Mouse (Mus musculus): ENCODE results near the gene Efcab7.

Gene Efcab7

DNA sequence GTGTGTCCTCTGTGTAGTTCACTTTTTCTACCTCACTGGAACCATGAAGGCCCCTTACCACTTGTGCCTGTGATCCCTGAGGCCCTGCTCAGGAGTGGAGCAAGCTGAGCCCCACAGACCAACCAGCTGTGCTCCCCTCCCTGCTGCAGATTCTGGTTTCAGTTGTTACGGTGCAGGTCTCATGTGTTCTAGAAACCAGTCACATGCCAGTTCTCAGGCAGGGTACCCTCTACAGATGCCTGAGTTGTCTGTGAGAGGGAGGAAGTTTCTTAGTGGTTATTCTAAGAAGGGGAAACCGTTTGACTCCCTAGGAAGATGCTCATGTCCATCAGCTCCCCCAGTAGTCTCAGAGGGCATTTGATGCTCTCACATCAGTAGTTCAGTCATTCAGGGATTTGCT is 115.6 kb downstream of the Efcab7 start:
- DNase-seq (ENCODE audit: low read depth, low spot score) = no peak

GRCm38 (mm10) chr4:99945011-99945410 is 116.0 kb downstream of the Efcab7 start:
- DNase-seq (ENCODE audit: low read depth, low spot score) = no peak

- DNase-seq (ENCODE audit: low read depth, low spot score) = no peak
Measured at GRCm38 (mm10) chr4:99946516-99946915, 117.5 kb downstream of the Efcab7 start.

DNA sequence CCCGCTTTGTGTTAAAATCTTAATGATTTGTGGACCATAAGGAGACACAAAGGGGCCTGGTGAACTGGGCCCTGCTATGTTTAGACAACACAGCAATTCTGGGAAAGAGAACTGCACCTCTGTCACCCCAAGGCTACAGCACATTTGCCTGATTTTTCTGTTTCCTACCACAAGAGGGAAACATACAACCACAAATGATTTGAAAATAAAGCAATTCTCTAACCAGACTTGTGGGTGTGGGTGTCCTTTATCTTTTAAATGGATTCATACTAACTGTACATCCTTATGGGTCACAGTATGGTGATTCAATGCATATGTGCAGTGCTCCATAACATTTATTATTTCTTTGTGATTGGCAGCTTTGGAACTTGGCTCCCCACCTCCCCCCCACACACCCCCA is 118.2 kb downstream of the Efcab7 start:
- peak; percentile 68 for DNase-seq (ENCODE audit: low read depth, low spot score)

- DNase-seq (ENCODE audit: low read depth, low spot score) = no peak
Measured at GRCm38 (mm10) chr4:99947896-99948295, 118.9 kb downstream of the Efcab7 start.

DNA sequence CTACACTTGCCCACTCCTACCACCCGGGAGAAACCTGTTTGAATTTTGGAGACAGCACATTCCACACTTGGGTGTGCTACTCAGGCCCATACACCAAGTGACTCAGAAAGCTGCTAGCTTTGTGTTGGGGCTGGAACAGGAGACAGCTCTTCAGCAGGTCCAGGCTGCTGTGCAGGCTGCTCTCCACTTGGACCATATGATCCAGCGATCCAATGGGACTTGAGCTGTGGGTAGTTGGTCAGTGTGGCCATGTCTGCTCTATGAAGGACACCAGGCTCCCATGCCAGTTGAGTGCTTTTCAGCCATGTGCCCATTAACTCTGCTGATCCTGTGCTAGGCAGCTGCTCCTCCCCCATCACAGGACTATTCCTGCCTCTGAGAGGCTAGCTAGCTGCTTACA is 124.9 kb downstream of the Efcab7 start:
- peak; percentile 49 for DNase-seq (ENCODE audit: low read depth, low spot score)

- no peak for DNase-seq (ENCODE audit: low read depth, low spot score)
Measured at GRCm38 (mm10) chr4:99955396-99955795, 126.4 kb downstream of the Efcab7 start.

DNA sequence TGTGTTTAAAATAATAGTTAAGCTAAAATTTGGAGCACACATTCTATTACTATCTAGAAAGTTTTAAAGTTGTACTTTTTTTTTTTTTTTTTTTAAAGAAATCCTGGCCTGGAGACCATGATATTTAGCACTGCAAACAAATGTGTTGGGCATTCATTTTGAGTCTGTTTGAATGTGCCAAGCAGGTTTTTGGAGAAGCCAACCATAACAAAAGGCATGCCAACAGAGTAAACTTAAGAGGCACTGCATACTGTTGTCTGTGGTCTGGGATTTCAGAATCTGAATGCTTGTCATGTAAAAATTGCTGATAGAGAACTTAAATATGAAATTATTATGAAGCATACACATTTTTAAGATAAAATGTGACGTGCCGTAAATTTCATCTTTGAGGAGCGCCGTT is 128.2 kb downstream of the Efcab7 start:
- DNase-seq (ENCODE audit: low read depth, low spot score) = peak; percentile 25

GRCm38 (mm10) chr4:99958084-99958815 is 129.3 kb downstream of the Efcab7 start:
- DNase-seq (ENCODE audit: low read depth, low spot score) = no peak

DNA sequence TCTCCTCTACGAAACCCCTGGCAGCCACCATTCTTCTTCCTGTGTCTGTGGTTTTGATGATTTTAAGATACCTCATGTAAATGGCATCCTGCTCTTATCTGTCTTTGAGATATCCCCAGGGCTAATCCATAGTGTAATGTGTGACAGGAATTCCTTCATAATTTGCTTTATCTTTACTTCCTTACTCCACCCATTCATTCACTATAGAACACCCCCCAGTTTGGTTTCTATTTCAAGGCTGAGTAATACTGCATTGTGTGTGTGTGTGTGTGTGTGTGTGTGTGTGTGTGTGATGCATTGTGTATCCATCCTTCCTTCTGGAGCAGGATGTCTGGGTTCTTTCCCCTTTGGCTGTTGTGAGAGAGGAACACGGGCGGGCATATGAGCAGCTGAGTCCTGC is 130.3 kb downstream of the Efcab7 start:
- DNase-seq (ENCODE audit: low read depth, low spot score) = peak; percentile 56
